Mouse (Mus musculus) bone marrow macrophage, adult 2 months (primary cell): ENCODE measurements around the gene Galnt15.

ENCODE experiments used
- CTCF ChIP-seq: IDR thresholded peaks from 2 replicates; pipeline ENCODE4 v1.5.1; 2012; ENCODE audit warnings: low read depth, mild to moderate bottlenecking, low read length, moderate library complexity
- POLR2A ChIP-seq: IDR thresholded peaks from 2 replicates; pipeline ENCODE4 v1.6.1; 2012; ENCODE audit warnings: mild to moderate bottlenecking, low read depth, low read length, borderline replicate concordance

GRCm38 (mm10) chr14:32007654-32008335 lies 21.0 kb upstream of the Galnt15 start:
- TF ChIP-seq CTCF = no peak
- TF ChIP-seq POLR2A = no peak
